Mouse (Mus musculus) midbrain, embryonic 16.5 days (tissue): ENCODE measurements at regions not wholly inside any gene's neighbourhood (a gene's known extent, or its start where the extent isn't known, plus 50 kb on each side); places are given as distances from the start of the nearest gene placed in this dataset.
"Not testable (repeated sequence)": the region's sequence is repeated elsewhere in the genome, so short reads cannot be mapped to it uniquely, and the experiment has no call there.

Source experiments
- ATAC-seq: fragments of 200-750 bp; cut with Nextera tagmentation; 2 replicates; pipeline ENCODE4 v1.8.0; 2017; ENCODE audit warnings: moderate TSS enrichment
- H3K27ac ChIP-seq: fragments of 300-500 bp; sonication (generic); 2 replicates; pipeline ENCODE4 v1.5.1; 2014; ENCODE audit warnings: mild to moderate bottlenecking, low read length, mixed read lengths
- H3K27me3 ChIP-seq: fragments of 300-500 bp; sonication (generic); 2 replicates; pipeline ENCODE4 v1.6.1; 2014; ENCODE audit warnings: low read depth, low read length, mixed read lengths; ENCODE audit not compliant: control insufficient read depth, insufficient read depth
- H3K36me3 ChIP-seq: fragments of 300-500 bp; sonication (generic); 2 replicates; pipeline ENCODE4 v1.6.1; 2014; ENCODE audit warnings: mild to moderate bottlenecking, low read length, moderate library complexity, mixed read lengths; ENCODE audit not compliant: control insufficient read depth, insufficient read depth
- H3K4me1 ChIP-seq: fragments of 300-500 bp; sonication (generic); 2 replicates; pipeline ENCODE4 v1.6.1; 2014; ENCODE audit warnings: mild to moderate bottlenecking, low read length, mixed read lengths; ENCODE audit not compliant: control insufficient read depth, insufficient read depth
- H3K4me2 ChIP-seq: fragments of 300-500 bp; sonication (generic); 2 replicates; pipeline ENCODE4 v1.6.1; 2014; ENCODE audit warnings: mild to moderate bottlenecking, low read length, mixed read lengths
- H3K4me3 ChIP-seq: fragments of 300-500 bp; sonication (generic); 2 replicates; pipeline ENCODE4 v1.5.1; 2014; ENCODE audit warnings: low read depth, mild to moderate bottlenecking, low read length, moderate library complexity, mixed read lengths
- H3K9ac ChIP-seq: fragments of 300-500 bp; sonication (generic); 2 replicates; pipeline ENCODE4 v1.6.1; 2014; ENCODE audit warnings: low read depth, low read length, mixed read lengths
- H3K9me3 ChIP-seq: fragments of 300-500 bp; sonication (generic); replicated peaks from 2 replicates; pipeline ENCODE4 v1.6.1; 2014; ENCODE audit warnings: mild to moderate bottlenecking, low read length, mixed read lengths; ENCODE audit not compliant: control insufficient read depth, poor library complexity, severe bottlenecking
- WGBS: fragments of 180-500 bp; shearing (Covaris S2); extraction: QIAGEN DNeasy Blood & Tissue Kit; methylation state at CpG from one replicate; pipeline ENCODE4 v1.1.7; 2014; 5-methylcytosine and 5-hydroxymethylcytosine counted together

GRCm38 (mm10) chr4:4311496-4311895, 234.2 kb upstream of the Sdr16c6 start:
- no peak overlapping the region for H3K4me2 ChIP-seq
- H3K27me3 ChIP-seq: no peaks in the 10 kb centered on the region
- H3K4me1 ChIP-seq: no peaks in the 10 kb centered on the region
- H3K36me3 ChIP-seq: no peaks in the 10 kb centered on the region
- no peaks in the 10 kb centered on the region for H3K9me3 ChIP-seq
- no peak overlapping the region for H3K27ac ChIP-seq
- ATAC-seq: no peak
- no peak overlapping the region for H3K9ac ChIP-seq
- no peak overlapping the region for H3K4me3 ChIP-seq

- Histone ChIP-seq H3K36me3 (no peaks in the 10 kb centered on the region), H3K9me3 (no peaks in the 10 kb centered on the region), H3K27me3 (no peaks in the 10 kb centered on the region), H3K4me1 (no peaks in the 10 kb centered on the region), H3K9ac (no peak overlapping the region), H3K4me2 (no peak overlapping the region), H3K4me3 (no peak overlapping the region), H3K27ac (no peak overlapping the region)
- ATAC-seq: no peak
- 82% methylated on average over 3 of the region's 3 CpGs for WGBS
Measured at GRCm38 (mm10) chr4:4306922-4307321, 229.6 kb upstream of the Sdr16c6 start.

- H3K9ac ChIP-seq: no peak overlapping the region
- H3K27me3 ChIP-seq: no peaks in the 10 kb centered on the region
- ATAC-seq: no peak
- H3K4me3 ChIP-seq: no peak overlapping the region
- no peak overlapping the region for H3K27ac ChIP-seq
- no peaks in the 10 kb centered on the region for H3K4me1 ChIP-seq
- no peak overlapping the region for H3K4me2 ChIP-seq
- no peaks in the 10 kb centered on the region for H3K9me3 ChIP-seq
- no peaks in the 10 kb centered on the region for H3K36me3 ChIP-seq
Measured at GRCm38 (mm10) chr4:4305740-4306249, 228.5 kb upstream of the Sdr16c6 start.

- H3K27ac ChIP-seq: no peak overlapping the region
- WGBS: 84% methylated on average over 1 of the region's 1 CpGs
- H3K4me2 ChIP-seq: no peak overlapping the region
- H3K36me3 ChIP-seq: no peaks in the 10 kb centered on the region
- no peaks in the 10 kb centered on the region for H3K9me3 ChIP-seq
- no peak overlapping the region for H3K4me3 ChIP-seq
- ATAC-seq: no peak
- no peaks in the 10 kb centered on the region for H3K4me1 ChIP-seq
- no peak overlapping the region for H3K9ac ChIP-seq
- H3K27me3 ChIP-seq: no peaks in the 10 kb centered on the region
Measured at GRCm38 (mm10) chr4:4304666-4305065, 227.3 kb upstream of the Sdr16c6 start.

GRCm38 (mm10) chr4:4300189-4300879, 223.0 kb upstream of the Sdr16c6 start:
- no peak overlapping the region for H3K9ac ChIP-seq
- H3K4me1 ChIP-seq: no peaks in the 10 kb centered on the region
- WGBS: 78% methylated on average over 10 of the region's 10 CpGs
- H3K27me3 ChIP-seq: no peaks in the 10 kb centered on the region
- H3K4me2 ChIP-seq: no peak overlapping the region
- H3K27ac ChIP-seq: no peak overlapping the region
- no peak for ATAC-seq
- H3K36me3 ChIP-seq: no peaks in the 10 kb centered on the region
- H3K9me3 ChIP-seq: no peaks in the 10 kb centered on the region
- no peak overlapping the region for H3K4me3 ChIP-seq

GRCm38 (mm10) chr4:4299631-4300030, 222.3 kb upstream of the Sdr16c6 start:
- H3K27ac ChIP-seq: no peak overlapping the region
- H3K9ac ChIP-seq: no peak overlapping the region
- no peaks in the 10 kb centered on the region for H3K36me3 ChIP-seq
- H3K4me3 ChIP-seq: no peak overlapping the region
- no peaks in the 10 kb centered on the region for H3K9me3 ChIP-seq
- no peak overlapping the region for H3K4me2 ChIP-seq
- no peaks in the 10 kb centered on the region for H3K27me3 ChIP-seq
- no peak for ATAC-seq
- WGBS: 78% methylated on average over 1 of the region's 1 CpGs
- H3K4me1 ChIP-seq: no peaks in the 10 kb centered on the region

- Histone ChIP-seq H3K9me3 (no peaks in the 10 kb centered on the region), H3K4me3 (no peak overlapping the region), H3K4me1 (no peaks in the 10 kb centered on the region), H3K9ac (no peak overlapping the region), H3K27ac (no peak overlapping the region), H3K4me2 (no peak overlapping the region), H3K36me3 (no peaks in the 10 kb centered on the region), H3K27me3 (no peaks in the 10 kb centered on the region)
- WGBS: 82% methylated on average over 2 of the region's 2 CpGs
- ATAC-seq: no peak
Measured at GRCm38 (mm10) chr4:4249601-4250000, 172.3 kb upstream of the Sdr16c6 start.

GRCm38 (mm10) chr4:4247669-4248068, 170.3 kb upstream of the Sdr16c6 start:
- no peak for ATAC-seq
- no peaks in the 10 kb centered on the region for H3K4me1 ChIP-seq
- H3K27me3 ChIP-seq: no peaks in the 10 kb centered on the region
- H3K9ac ChIP-seq: no peak overlapping the region
- no peaks in the 10 kb centered on the region for H3K36me3 ChIP-seq
- no peak overlapping the region for H3K4me3 ChIP-seq
- H3K27ac ChIP-seq: no peak overlapping the region
- H3K4me2 ChIP-seq: no peak overlapping the region
- 83% methylated on average over 4 of the region's 4 CpGs for WGBS
- no peaks in the 10 kb centered on the region for H3K9me3 ChIP-seq

- H3K9me3 ChIP-seq, H3K27me3 ChIP-seq, H3K9ac ChIP-seq, H3K27ac ChIP-seq, ATAC-seq, H3K36me3 ChIP-seq, H3K4me3 ChIP-seq, H3K4me2 ChIP-seq, H3K4me1 ChIP-seq: not testable (repeated sequence)
- 84% methylated on average over 14 of the region's 15 CpGs for WGBS
Measured at GRCm38 (mm10) chr4:4242306-4242980, 165.1 kb upstream of the Sdr16c6 start.
